Mouse (Mus musculus): ENCODE results near the gene Krt33a. TPM values are rescaled to one million over a fixed set of nuclear protein-coding genes. Genes with fewer than 3 reads are reported as not detected.
A peak's percentile ranks its signal among the peaks of the same experiment; 100 is the strongest.

Gene Krt33a
- polyA plus RNA-seq, 1 experiment from 2014 or later: not detected

GRCm38 (mm10) chr11:100010682-100011081 lies 5.3 kb downstream of the Krt33a start:
- Histone ChIP-seq H3K4me3 (replicated peaks) (no peak overlapping the region), H3K27me3 (no peaks in the 10 kb centered on the region), H3K4me2 (no peak overlapping the region), H3K36me3 (no peaks in the 10 kb centered on the region), H3K9ac (replicated peaks) (no peak overlapping the region), H3K9me3 (no peaks in the 10 kb centered on the region), H3K27ac (no peak overlapping the region), H3K4me1 (replicated peaks) (no peaks in the 10 kb centered on the region)
- ATAC-seq (ENCODE audit: insufficient number of reproducible peaks, insufficient read depth, low FRiP score, low TSS enrichment, low read depth): no peak
- WGBS: 82% methylated on average over 5 of the region's 5 CpGs

DNA sequence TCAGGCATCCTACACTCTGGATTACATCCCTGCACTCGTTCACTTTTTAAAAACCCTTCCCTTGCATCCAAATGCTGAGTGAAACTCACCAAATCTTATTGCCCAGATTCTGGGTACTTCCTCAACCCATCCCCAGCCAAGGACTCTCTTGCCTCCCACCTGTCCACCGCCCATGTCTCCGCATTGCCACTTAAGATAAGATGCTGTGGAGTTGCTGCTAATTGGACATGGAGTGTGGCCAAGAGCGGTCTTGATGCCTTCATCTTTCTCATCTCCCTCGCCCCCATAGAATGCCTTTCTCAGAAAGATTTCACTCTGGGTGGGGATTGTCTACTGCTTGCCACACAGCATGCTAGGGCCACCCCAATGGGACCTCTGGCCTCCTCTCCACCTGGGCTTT lies 7.7 kb downstream of the Krt33a start:
- WGBS: 82% methylated on average over 5 of the region's 5 CpGs

GRCm38 (mm10) chr11:100006624-100007023 lies 9.4 kb downstream of the Krt33a start:
- ATAC-seq (ENCODE audit: insufficient number of reproducible peaks, insufficient read depth, low FRiP score, low TSS enrichment, low read depth): no peak
- Histone ChIP-seq H3K4me3 (replicated peaks) (no peak overlapping the region), H3K9me3 (peaks cover 4% of the 10 kb centered on the region; the same call in 1 of the 2 replicates), H3K27me3 (no peaks in the 10 kb centered on the region), H3K9ac (replicated peaks) (no peak overlapping the region), H3K4me2 (no peak overlapping the region), H3K36me3 (no peaks in the 10 kb centered on the region), H3K4me1 (replicated peaks) (no peaks in the 10 kb centered on the region), H3K27ac (no peak overlapping the region)
- WGBS: 59% methylated on average over 3 of the region's 3 CpGs

More for the DNA sequence above, 7.7 kb downstream of the Krt33a start:
- no peak overlapping the region for H3K27ac ChIP-seq
- H3K4me1 ChIP-seq (replicated peaks): no peaks in the 10 kb centered on the region
- ATAC-seq (ENCODE audit: insufficient number of reproducible peaks, insufficient read depth, low FRiP score, low TSS enrichment, low read depth): no peak
- H3K9me3 ChIP-seq: no peaks in the 10 kb centered on the region
- H3K4me3 ChIP-seq (replicated peaks): no peak overlapping the region
- no peak overlapping the region for H3K9ac ChIP-seq (replicated peaks)
- H3K36me3 ChIP-seq: no peaks in the 10 kb centered on the region
- no peaks in the 10 kb centered on the region for H3K27me3 ChIP-seq
- no peak overlapping the region for H3K4me2 ChIP-seq

DNA sequence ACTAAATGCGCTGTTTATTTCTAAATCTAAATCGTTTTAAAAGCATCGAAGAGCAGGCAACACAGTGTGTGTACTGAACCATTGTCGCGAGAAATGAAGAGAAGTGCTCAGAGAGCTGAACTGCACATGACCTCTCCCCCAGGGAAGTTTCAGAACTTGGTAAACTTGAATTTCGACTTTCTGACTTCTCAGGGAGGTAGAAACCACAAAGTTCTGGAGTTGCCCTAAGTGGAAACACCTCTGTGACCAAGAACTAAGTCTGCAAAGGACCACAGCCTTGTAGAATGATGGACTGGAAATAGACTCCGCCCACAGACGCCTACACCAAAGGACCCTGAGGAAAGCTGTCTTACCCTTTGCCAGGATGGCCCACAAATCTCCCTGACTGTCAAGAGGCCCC lies 10.1 kb downstream of the Krt33a start:
- Histone ChIP-seq H3K4me2 (no peak overlapping the region), H3K9ac (replicated peaks) (no peak overlapping the region), H3K4me3 (replicated peaks) (no peak overlapping the region), H3K27ac (no peak overlapping the region), H3K36me3 (no peaks in the 10 kb centered on the region), H3K27me3 (no peaks in the 10 kb centered on the region), H3K4me1 (replicated peaks) (no peaks in the 10 kb centered on the region), H3K9me3 (peaks cover 7% of the 10 kb centered on the region; the same call in 1 of the 2 replicates)
- no peak for ATAC-seq (ENCODE audit: insufficient number of reproducible peaks, insufficient read depth, low FRiP score, low TSS enrichment, low read depth)
- WGBS: 85% methylated on average over 8 of the region's 8 CpGs

- no peak overlapping the region for H3K9ac ChIP-seq (replicated peaks)
- peaks cover 7% of the 10 kb centered on the region; the same call in 1 of the 2 replicates for H3K9me3 ChIP-seq
- no peaks in the 10 kb centered on the region for H3K36me3 ChIP-seq
- H3K4me2 ChIP-seq: no peak overlapping the region
- H3K4me1 ChIP-seq (replicated peaks): no peaks in the 10 kb centered on the region
- no peak overlapping the region for H3K27ac ChIP-seq
- no peak overlapping the region for H3K4me3 ChIP-seq (replicated peaks)
- no peaks in the 10 kb centered on the region for H3K27me3 ChIP-seq
- ATAC-seq (ENCODE audit: insufficient number of reproducible peaks, insufficient read depth, low FRiP score, low TSS enrichment, low read depth): no peak
- 23% methylated on average over 6 of the region's 6 CpGs for WGBS
These were observed 11.2 kb downstream of the Krt33a start for GRCm38 (mm10) chr11:100004846-100005245.

GRCm38 (mm10) chr11:99999091-99999490 lies 16.9 kb downstream of the Krt33a start:
- WGBS: 93% methylated on average over 7 of the region's 7 CpGs
- H3K9me3 ChIP-seq: peaks cover 7% of the 10 kb centered on the region; the same call in 1 of the 2 replicates
- no peaks in the 10 kb centered on the region for H3K36me3 ChIP-seq
- no peak overlapping the region for H3K4me3 ChIP-seq (replicated peaks)
- no peak overlapping the region for H3K4me2 ChIP-seq
- peaks cover 13% of the 10 kb centered on the region for H3K27me3 ChIP-seq
- ATAC-seq (ENCODE audit: insufficient number of reproducible peaks, insufficient read depth, low FRiP score, low TSS enrichment, low read depth): no peak
- H3K4me1 ChIP-seq (replicated peaks): peaks cover 3% of the 10 kb centered on the region
- H3K9ac ChIP-seq (replicated peaks): no peak overlapping the region
- H3K27ac ChIP-seq: no peak overlapping the region

DNA sequence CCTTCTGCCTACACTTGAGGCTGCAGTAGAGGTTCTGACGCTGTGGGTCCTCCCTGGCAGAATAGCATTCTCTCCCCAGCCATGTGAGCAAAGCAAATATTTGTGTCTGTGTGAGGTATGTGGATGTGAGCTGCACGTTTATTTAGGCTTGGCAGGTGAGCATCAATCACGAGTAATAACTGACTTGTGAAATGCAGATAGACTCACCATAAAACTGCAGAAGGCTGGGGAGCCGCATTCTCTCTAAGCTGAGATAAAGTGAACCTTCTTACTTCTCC lies 21.7 kb downstream of the Krt33a start:
- Histone ChIP-seq H3K4me2 (no peak overlapping the region), H3K27me3 (peaks cover 32% of the 10 kb centered on the region), H3K9me3 (no peaks in the 10 kb centered on the region), H3K4me1 (replicated peaks) (peaks cover 12% of the 10 kb centered on the region), H3K27ac (no peak overlapping the region), H3K36me3 (no peaks in the 10 kb centered on the region), H3K9ac (replicated peaks) (no peak overlapping the region), H3K4me3 (replicated peaks) (no peak overlapping the region)
- no peak for ATAC-seq (ENCODE audit: insufficient number of reproducible peaks, insufficient read depth, low FRiP score, low TSS enrichment, low read depth)
- 47% methylated on average over 4 of the region's 4 CpGs for WGBS

DNA sequence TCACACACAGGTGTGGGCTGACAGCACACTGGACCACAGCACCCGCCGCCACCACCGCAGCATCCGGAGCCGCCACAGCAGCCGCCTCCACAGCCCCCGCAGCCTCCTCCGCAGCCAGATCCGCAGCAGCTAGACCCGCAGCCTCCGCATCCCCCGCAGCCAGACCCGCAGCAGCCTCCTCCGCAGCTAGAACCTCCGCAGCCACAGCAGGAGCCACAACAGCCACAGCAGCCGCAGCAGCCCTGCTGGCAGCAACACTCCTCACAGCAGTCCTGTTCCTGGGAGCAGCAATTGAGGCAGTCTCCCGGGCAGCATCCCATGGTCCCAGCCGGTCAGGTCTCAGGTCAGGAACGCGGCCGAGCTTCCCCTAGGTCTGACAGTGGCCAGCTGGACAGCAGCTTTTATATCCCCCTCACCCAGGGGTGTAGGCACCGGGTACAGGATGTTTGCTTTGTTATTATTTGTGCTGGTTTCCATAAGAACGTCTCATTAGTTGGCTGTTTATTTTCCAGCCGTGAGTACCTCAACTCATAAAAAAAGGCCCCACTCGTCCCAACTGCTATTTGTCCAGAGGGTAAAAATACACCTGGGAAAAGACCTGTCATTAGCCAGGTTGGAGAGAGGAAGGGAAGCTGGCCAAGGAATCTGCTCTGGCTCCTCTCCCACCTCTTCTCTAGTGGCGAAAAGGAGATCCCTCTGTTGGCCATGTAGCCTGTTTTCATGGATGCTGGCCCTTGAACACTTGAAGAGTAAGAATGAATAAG lies 22.2 kb downstream of the Krt33a start, which contains the start of gene Krtap17-1:
TSS of gene Krtap17-1 (minus strand) at position 375 of the 764 bp plus-strand sequence.
- Histone ChIP-seq H3K36me3 (no peaks in the 10 kb centered on the region), H3K27ac (no peak within 1 kb of the TSS), H3K4me1 (replicated peaks) (peaks cover 12% of the 10 kb centered on the region), H3K4me3 (replicated peaks) (peak within 1 kb of the TSS; percentile 29), H3K9ac (replicated peaks) (peak within 1 kb of the TSS; percentile 42; the same call in 1 of the 2 replicates), H3K9me3 (no peaks in the 10 kb centered on the region), H3K4me2 (peak within 1 kb of the TSS; percentile 51), H3K27me3 (peaks cover 32% of the 10 kb centered on the region)
- ATAC-seq (ENCODE audit: insufficient number of reproducible peaks, insufficient read depth, low FRiP score, low TSS enrichment, low read depth): no peak
- 17% methylated on average over 26 of the region's 26 CpGs for WGBS

DNA sequence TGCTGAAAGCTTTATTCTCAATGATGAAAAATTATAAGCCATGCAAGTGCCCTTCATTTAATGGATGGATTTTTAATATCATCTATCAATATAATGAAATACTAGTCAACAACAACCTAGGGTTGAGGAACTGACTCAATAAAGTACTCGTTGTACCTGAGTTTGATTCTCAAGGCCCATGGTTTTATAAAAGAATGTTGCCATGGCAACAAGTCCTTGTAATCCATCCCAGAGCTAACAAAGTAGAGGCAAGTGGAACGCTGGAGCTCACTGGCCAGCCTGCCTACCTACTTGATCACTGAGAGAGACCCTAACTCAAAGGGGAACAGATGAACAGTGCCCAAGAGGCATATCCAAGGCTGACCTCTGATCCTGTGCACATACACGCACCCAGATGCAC lies 25.4 kb downstream of the Krt33a start:
- Histone ChIP-seq H3K9ac (replicated peaks) (no peak overlapping the region), H3K9me3 (no peaks in the 10 kb centered on the region), H3K4me2 (no peak overlapping the region), H3K4me1 (replicated peaks) (peaks cover 12% of the 10 kb centered on the region), H3K4me3 (replicated peaks) (no peak overlapping the region), H3K36me3 (no peaks in the 10 kb centered on the region), H3K27me3 (peaks cover 32% of the 10 kb centered on the region), H3K27ac (no peak overlapping the region)
- ATAC-seq (ENCODE audit: insufficient number of reproducible peaks, insufficient read depth, low FRiP score, low TSS enrichment, low read depth): no peak
- 79% methylated on average over 3 of the region's 3 CpGs for WGBS

- no peak overlapping the region for H3K4me3 ChIP-seq (replicated peaks)
- no peaks in the 10 kb centered on the region for H3K9me3 ChIP-seq
- ATAC-seq (ENCODE audit: insufficient number of reproducible peaks, insufficient read depth, low FRiP score, low TSS enrichment, low read depth): no peak
- no peak overlapping the region for H3K4me2 ChIP-seq
- H3K9ac ChIP-seq (replicated peaks): no peak overlapping the region
- peaks cover 12% of the 10 kb centered on the region for H3K4me1 ChIP-seq (replicated peaks)
- H3K27ac ChIP-seq: no peak overlapping the region
- H3K36me3 ChIP-seq: no peaks in the 10 kb centered on the region
- WGBS: 89% methylated on average over 6 of the region's 6 CpGs
- peaks cover 27% of the 10 kb centered on the region for H3K27me3 ChIP-seq
These were observed 26.1 kb downstream of the Krt33a start for GRCm38 (mm10) chr11:99989881-99990405.

- Histone ChIP-seq H3K36me3 (no peaks in the 10 kb centered on the region), H3K9ac (replicated peaks) (no peak overlapping the region), H3K9me3 (no peaks in the 10 kb centered on the region), H3K4me1 (replicated peaks) (peaks cover 4% of the 10 kb centered on the region), H3K4me2 (no peak overlapping the region), H3K27ac (no peak overlapping the region), H3K4me3 (replicated peaks) (no peak overlapping the region), H3K27me3 (peaks cover 18% of the 10 kb centered on the region)
- ATAC-seq (ENCODE audit: insufficient number of reproducible peaks, insufficient read depth, low FRiP score, low TSS enrichment, low read depth): no peak
- WGBS: 91% methylated on average over 3 of the region's 3 CpGs
These were observed 27.5 kb downstream of the Krt33a start for GRCm38 (mm10) chr11:99988530-99988929.
